Mouse (Mus musculus) inflammation-experienced regulatory T-cells, adult 16 weeks (primary cell): ENCODE measurements around the gene Zkscan5. TPM values are rescaled to one million over a fixed set of nuclear protein-coding genes. Genes with fewer than 3 reads are reported as not detected.

Experiments used
- polyA plus RNA-seq: library from polyadenylated mRNA; unstranded; fragments of 100-300 nt; shearing (Covaris generic); gene quantifications from one replicate; pipeline ENCODE4 v1.2.1, GENCODE M21; 2017

Gene Zkscan5
- 9.6 TPM for polyA plus RNA-seq

DNA sequence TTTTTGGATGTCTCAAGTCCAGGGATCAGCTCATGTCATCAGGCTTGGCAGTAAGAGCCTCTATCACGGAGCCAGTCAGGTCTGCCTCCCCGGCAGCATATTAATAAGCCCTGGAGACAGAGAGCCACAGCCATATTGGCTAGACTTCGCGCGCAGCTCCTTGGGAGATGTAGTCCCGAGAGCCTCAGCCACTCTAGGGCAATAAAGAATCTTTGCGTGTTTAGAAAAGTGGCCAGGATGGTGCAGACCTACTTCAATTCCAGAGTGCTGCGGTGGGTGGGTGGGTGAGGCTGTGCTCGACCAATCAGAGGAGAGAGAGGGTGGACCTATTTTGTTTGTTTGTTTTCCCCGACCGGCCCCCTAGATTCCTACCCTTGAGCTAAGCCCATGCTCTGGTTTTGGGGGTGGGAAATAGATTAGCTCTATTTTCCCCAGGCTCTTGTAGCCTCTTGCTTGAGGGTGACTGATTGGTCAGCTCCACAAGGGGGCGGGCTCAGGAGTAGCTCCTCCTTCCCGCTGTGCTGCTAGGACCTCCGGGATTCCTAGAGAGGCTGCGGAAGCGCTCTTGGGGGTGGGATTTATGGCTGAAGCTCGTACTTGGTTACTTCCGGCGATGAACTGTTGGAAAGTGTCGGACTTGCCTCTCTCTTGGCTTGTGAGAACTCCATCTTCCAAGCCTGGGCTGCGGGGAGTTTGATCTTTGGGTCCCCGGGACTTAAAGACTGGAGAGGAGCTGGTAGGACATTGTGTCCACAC is at the start of gene Zkscan5:
TSS of gene Zkscan5 (plus strand) at position 627 of the 756 bp plus-strand sequence.

GRCm38 (mm10) chr5:145166536-145167305 is 37.6 kb upstream of the Zkscan5 start, which contains the start of the genes Ptcd1 and Cpsf4:
Gene Ptcd1, minus strand, starts transcription at chr5:145167108.
Gene Cpsf4, plus strand, starts transcription at chr5:145167213.

GRCm38 (mm10) chr5:145191962-145192361 is 12.4 kb upstream of the Zkscan5 start, which contains the start of gene Atp5j2:
Gene Atp5j2, minus strand, starts transcription at chr5:145192062.

GRCm38 (mm10) chr5:145201321-145201991 is 2.9 kb upstream of the Zkscan5 start, which contains the start of gene Zkscan14:
Gene Zkscan14, minus strand, starts transcription at chr5:145201868.

GRCm38 (mm10) chr5:145231367-145231871 is 27.1 kb downstream of the Zkscan5 start, which contains the start of gene Zfp655:
Gene Zfp655, plus strand, starts transcription at chr5:145231715.

Other genes starting within 250 kb of the Zkscan5 start
- 3.1 TPM for gene Smurf1, start 238.7 kb upstream of the Zkscan5 start, polyA plus RNA-seq
- gene Gm4871, start 171.8 kb upstream of the Zkscan5 start, polyA plus RNA-seq, result not detected
- not detected for gene 1700018F24Rik, start 161.6 kb upstream of the Zkscan5 start, polyA plus RNA-seq
- 86.7 TPM for gene Arpc1a, start 120.7 kb upstream of the Zkscan5 start, polyA plus RNA-seq
- gene Kpna7, start 120.5 kb upstream of the Zkscan5 start, polyA plus RNA-seq, result not detected
- 1,387 TPM for gene Arpc1b, start 90.3 kb upstream of the Zkscan5 start, polyA plus RNA-seq
- 52.0 TPM for gene Pdap1, start 64.3 kb upstream of the Zkscan5 start, polyA plus RNA-seq
- gene Bud31, start 64.2 kb upstream of the Zkscan5 start, polyA plus RNA-seq, result 186 TPM
- gene Ptcd1, start 37.5 kb upstream of the Zkscan5 start, polyA plus RNA-seq, result 30.4 TPM
- 39.7 TPM for gene Cpsf4, start 37.3 kb upstream of the Zkscan5 start, polyA plus RNA-seq
- gene Atp5j2, start 12.5 kb upstream of the Zkscan5 start, polyA plus RNA-seq, result 421 TPM
- 30.2 TPM for gene Zkscan14, start 2.7 kb upstream of the Zkscan5 start, polyA plus RNA-seq
- 63.2 TPM for gene Zfp655, start 27.2 kb downstream of the Zkscan5 start, polyA plus RNA-seq
- 0.96 TPM for gene Zscan25, start 75.9 kb downstream of the Zkscan5 start, polyA plus RNA-seq
- gene Cyp3a57, start 140.7 kb downstream of the Zkscan5 start, polyA plus RNA-seq, result not detected